Mouse (Mus musculus) kidney, adult 2 months (tissue): ENCODE results near the gene Txndc5.

Source experiments
- CTCF ChIP-seq: fragments of 200-500 bp; conservative IDR thresholded peaks from 2 replicates; pipeline ENCODE4 v1.5.1; 2011; ENCODE audit warnings: low read depth, mild to moderate bottlenecking, control low read depth, low read length, moderate library complexity, mixed read lengths; ENCODE audit not compliant: insufficient read depth, insufficient read length
- POLR2A ChIP-seq: fragments of 200-500 bp; IDR thresholded peaks from one replicate; pipeline ENCODE4 v1.6.1; 2011; ENCODE audit warnings: low read depth, low read length, control low read depth

GRCm38 (mm10) chr13:38534016-38534415 lies 5.4 kb upstream of the Txndc5 start:
- TF ChIP-seq CTCF (no peak), POLR2A (no peak)
